Mouse (Mus musculus): ENCODE measurements around the gene Pex5l. TPM values are rescaled to one million over a fixed set of nuclear protein-coding genes. Genes with fewer than 3 reads are reported as not detected.

The Pex5l gene
- not detected for polyA plus RNA-seq (2017; shearing (Covaris generic))

DNA sequence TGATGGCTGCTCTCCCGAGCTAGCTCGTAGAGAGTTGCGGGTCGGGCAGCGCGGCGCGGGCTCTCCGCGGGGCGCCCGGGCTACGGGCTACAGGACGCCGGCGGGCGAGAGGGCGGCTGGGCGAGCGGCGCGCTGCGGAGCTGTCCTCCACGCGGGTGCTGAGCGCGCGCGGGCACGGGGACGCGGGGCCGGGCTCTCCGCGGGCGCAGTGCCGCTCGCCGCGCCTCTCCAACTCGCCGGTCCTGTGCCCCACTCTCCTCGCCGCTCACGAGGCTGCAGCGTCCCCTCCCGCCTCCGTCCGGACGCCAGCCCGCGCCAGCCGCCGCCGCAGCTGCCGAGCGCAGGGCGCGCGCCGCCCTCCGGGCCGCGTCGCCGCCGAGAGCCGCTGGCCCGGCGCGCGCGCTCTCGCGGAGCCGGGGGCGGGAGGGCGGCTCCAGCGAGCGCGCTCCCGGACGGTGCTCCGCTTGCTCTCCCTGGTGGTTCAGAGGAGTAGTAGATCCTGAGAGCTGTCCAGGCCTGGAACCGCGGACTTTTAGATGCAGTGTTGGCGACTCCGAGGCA lies at the start of gene Pex5l:
Gene Pex5l (minus strand): TSS at position 347 of the 561 bp plus-strand sequence.

